Mouse (Mus musculus): Measurements from ENCODE around the gene Fam107a. TPM values are rescaled to one million over a fixed set of nuclear protein-coding genes. Genes with fewer than 3 reads are reported as not detected.

The Fam107a gene
- total RNA-seq (2021) = 5.0 and 8.7 TPM in 2 replicates
- long read RNA-seq, experiment 1, partial matches to known transcripts = 0 of 1 reads
- long read RNA-seq, experiment 1, other reads (novel, unspliced or antisense) = 0 of 1 reads
- long read RNA-seq, experiment 2, partial matches to known transcripts = 0 of 1 reads
- long read RNA-seq, experiment 2, other reads (novel, unspliced or antisense) = 1 of 1 reads

GRCm38 (mm10) chr14:8317194-8318097, at the start of gene Fam107a:
Gene Fam107a, minus strand, starts transcription at chr14:8318023.
- DNase-seq = no peak

- no peak for DNase-seq
Observed at GRCm38 (mm10) chr14:8367121-8367520, 49.3 kb upstream of the Fam107a start.

- DNase-seq = no peak
Observed at GRCm38 (mm10) chr14:8365833-8366232, 48.0 kb upstream of the Fam107a start.

- peak; percentile 68 for DNase-seq
Observed at GRCm38 (mm10) chr14:8356836-8357235, 39.0 kb upstream of the Fam107a start.

GRCm38 (mm10) chr14:8355999-8356501, 38.2 kb upstream of the Fam107a start:
- peak; percentile 84 for DNase-seq

GRCm38 (mm10) chr14:8348927-8349326, 31.1 kb upstream of the Fam107a start:
- DNase-seq = no peak

- peak; percentile 88 for DNase-seq
Observed at GRCm38 (mm10) chr14:8346255-8346997, 28.6 kb upstream of the Fam107a start.

GRCm38 (mm10) chr14:8345566-8345965, 27.7 kb upstream of the Fam107a start:
- DNase-seq = no peak

GRCm38 (mm10) chr14:8342509-8343106, 24.8 kb upstream of the Fam107a start:
- DNase-seq = peak; percentile 81

- no peak for DNase-seq
Observed at GRCm38 (mm10) chr14:8340226-8340625, 22.4 kb upstream of the Fam107a start.

GRCm38 (mm10) chr14:8335947-8336346, 18.1 kb upstream of the Fam107a start:
- DNase-seq = no peak

- no peak for DNase-seq
Observed at GRCm38 (mm10) chr14:8334511-8334910, 16.7 kb upstream of the Fam107a start.

GRCm38 (mm10) chr14:8332314-8333252, 14.8 kb upstream of the Fam107a start:
- no peak for DNase-seq

GRCm38 (mm10) chr14:8331307-8331905, 13.6 kb upstream of the Fam107a start:
- DNase-seq = peak; percentile 62

- DNase-seq = no peak
Observed at GRCm38 (mm10) chr14:8330390-8330789, 12.6 kb upstream of the Fam107a start.

- no peak for DNase-seq
Observed at GRCm38 (mm10) chr14:8329552-8329951, 11.7 kb upstream of the Fam107a start.

GRCm38 (mm10) chr14:8327371-8327770, 9.5 kb upstream of the Fam107a start:
- DNase-seq = peak; percentile 70

GRCm38 (mm10) chr14:8326961-8327360, 9.1 kb upstream of the Fam107a start:
- DNase-seq = peak; percentile 28

- no peak for DNase-seq
Observed at GRCm38 (mm10) chr14:8325746-8326145, 7.9 kb upstream of the Fam107a start.

- DNase-seq = no peak
Observed at GRCm38 (mm10) chr14:8320528-8320927, 2.7 kb upstream of the Fam107a start.

Data from adrenal gland, postnatal 14 days (tissue).